Mouse (Mus musculus) lung, embryonic 15.5 days (tissue): ENCODE results near the gene A730009L09Rik. TPM values are rescaled to one million over a fixed set of nuclear protein-coding genes. Genes with fewer than 3 reads are reported as not detected.

Experiments used
- polyA plus RNA-seq: library from polyadenylated mRNA; unstranded; fragments of >200 nt; fragmentation: Nextera tagmentation; extraction: Ambion mirVana; gene quantifications from 2 replicates; pipeline ENCODE4 v1.2.1, GENCODE M21; 2015

A730009L09Rik gene
- polyA plus RNA-seq, 1 experiment from 2014 or later: not detected

Other genes with a start within 250 kb of the A730009L09Rik start
- gene Mrpl39, start 220.6 kb downstream of the A730009L09Rik start, polyA plus RNA-seq: 46.7 and 48.5 TPM in 2 replicates